Mouse (Mus musculus): ENCODE measurements around the gene Vstm2a.

DNA sequence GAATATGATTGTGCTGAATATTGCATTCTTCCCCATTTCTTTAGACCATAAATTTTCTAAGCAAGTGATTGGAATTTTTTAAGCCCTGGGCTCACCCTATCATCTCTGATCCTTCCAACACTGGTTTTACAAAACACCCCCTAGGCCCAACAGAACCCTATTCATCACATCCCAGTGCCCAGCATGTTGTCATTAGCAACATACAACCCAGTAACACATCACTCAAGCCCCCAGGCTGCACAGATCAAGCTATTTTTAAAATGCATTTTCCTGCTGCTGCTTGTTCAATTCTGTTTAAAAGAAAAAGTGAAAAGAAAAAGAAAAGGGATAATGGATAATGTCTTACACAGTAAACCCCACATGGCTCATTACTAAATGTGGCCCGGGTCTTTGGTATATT, 42.0 kb downstream of the Vstm2a start:
- no peak for TF ChIP-seq GATA1 (IDR thresholded peaks at IDR 0.05; ENCODE audit: borderline replicate concordance, low read length)
- TF ChIP-seq FLI1 (IDR thresholded peaks at IDR 0.05; ENCODE audit: low read length), result no peak
